Mouse (Mus musculus) forebrain, embryonic 14.5 days (tissue): ENCODE results near the gene Plekha5. TPM values are rescaled to one million over a fixed set of nuclear protein-coding genes. Genes with fewer than 3 reads are reported as not detected.
"Not testable (repeated sequence)": the region's sequence is repeated elsewhere in the genome, so short reads cannot be mapped to it uniquely, and the experiment has no call there.

ENCODE experiments used
- ATAC-seq: fragments of 200-750 bp; cut with Nextera tagmentation; 2 replicates; pipeline ENCODE4 v1.8.0; 2017; ENCODE audit warnings: mild to moderate bottlenecking, moderate library complexity
- DNase-seq: peaks from one replicate; pipeline ENCODE4 v3.0.0-alpha.2; 2015; ENCODE audit warnings: low spot score
- H3K27ac ChIP-seq: fragments of 300-500 bp; sonication (generic); 2 replicates; pipeline ENCODE4 v1.5.1; 2014; ENCODE audit warnings: low read depth, mild to moderate bottlenecking, control low read depth, low read length, moderate library complexity
- H3K27me3 ChIP-seq: fragments of 300-500 bp; sonication (generic); replicated peaks from 2 replicates; pipeline ENCODE4 v1.6.1; 2014; ENCODE audit warnings: low read length, control low read depth, mixed read lengths; ENCODE audit not compliant: control insufficient read depth, insufficient read depth
- H3K36me3 ChIP-seq: fragments of 300-500 bp; sonication (generic); 2 replicates; pipeline ENCODE4 v1.6.1; 2014; ENCODE audit warnings: low read length, control low read depth; ENCODE audit not compliant: control insufficient read depth, insufficient read depth
- H3K4me1 ChIP-seq: fragments of 300-500 bp; sonication (generic); 2 replicates; pipeline ENCODE4 v1.6.1; 2014; ENCODE audit warnings: antibody characterized with exemption, low read length, control low read depth; ENCODE audit not compliant: control insufficient read depth, insufficient read depth
- H3K4me2 ChIP-seq: fragments of 300-500 bp; sonication (generic); 2 replicates; pipeline ENCODE4 v1.6.1; 2014; ENCODE audit warnings: mild to moderate bottlenecking, control low read depth, low read length
- H3K4me3 ChIP-seq: fragments of 300-500 bp; sonication (generic); 2 replicates; pipeline ENCODE4 v1.5.1; 2014; ENCODE audit warnings: low read depth, low read length, control low read depth
- H3K9ac ChIP-seq: fragments of 300-500 bp; sonication (generic); 2 replicates; pipeline ENCODE4 v1.6.1; 2014; ENCODE audit warnings: mild to moderate bottlenecking, low read length, control low read depth, moderate library complexity
- H3K9me3 ChIP-seq: fragments of 300-500 bp; sonication (generic); replicated peaks from 2 replicates; pipeline ENCODE4 v1.6.1; 2016; ENCODE audit warnings: low read length, control low read depth, mixed read lengths; ENCODE audit not compliant: control insufficient read depth
- WGBS: fragments of 180-500 bp; shearing (Covaris S2); extraction: QIAGEN DNeasy Blood & Tissue Kit; methylation state at CpG from one replicate; pipeline ENCODE4 v1.1.7; 2014; 5-methylcytosine and 5-hydroxymethylcytosine counted together
- polyA plus RNA-seq: library from polyadenylated mRNA; unstranded; fragments of >200 nt; fragmentation: Nextera tagmentation; extraction: Ambion mirVana; gene quantifications from 2 replicates; pipeline ENCODE4 v1.2.1, GENCODE M21; 2014

Gene Plekha5
- polyA plus RNA-seq, 1 experiment from 2014 or later: 26.5 TPM

- Histone ChIP-seq H3K27ac (no peak overlapping the region), H3K9me3 (no peaks in the 10 kb centered on the region), H3K27me3 (no peaks in the 10 kb centered on the region), H3K4me3 (no peak overlapping the region), H3K36me3 (peaks cover 50% of the 10 kb centered on the region), H3K4me2 (no peak overlapping the region), H3K9ac (no peak overlapping the region), H3K4me1 (no peaks in the 10 kb centered on the region)
- DNase-seq: no peak
- no peak for ATAC-seq
- 94% methylated on average over 4 of the region's 4 CpGs for WGBS
Measured at GRCm38 (mm10) chr6:140577822-140578170, 153.9 kb downstream of the Plekha5 start.

GRCm38 (mm10) chr6:140578985-140579384 lies 155.1 kb downstream of the Plekha5 start:
- not testable (repeated sequence) for H3K4me2 ChIP-seq, H3K27ac ChIP-seq, ATAC-seq, DNase-seq, H3K9ac ChIP-seq, H3K4me3 ChIP-seq, H3K9me3 ChIP-seq, H3K4me1 ChIP-seq, H3K27me3 ChIP-seq
- peaks cover 49% of the 10 kb centered on the region for H3K36me3 ChIP-seq

GRCm38 (mm10) chr6:140580170-140580569 lies 156.3 kb downstream of the Plekha5 start:
- no peak for ATAC-seq
- 90% methylated on average over 4 of the region's 4 CpGs for WGBS
- no peak overlapping the region for H3K4me2 ChIP-seq
- H3K27ac ChIP-seq: no peak overlapping the region
- no peaks in the 10 kb centered on the region for H3K27me3 ChIP-seq
- no peaks in the 10 kb centered on the region for H3K9me3 ChIP-seq
- H3K36me3 ChIP-seq: peaks cover 40% of the 10 kb centered on the region
- H3K9ac ChIP-seq: no peak overlapping the region
- DNase-seq: no peak
- no peaks in the 10 kb centered on the region for H3K4me1 ChIP-seq
- no peak overlapping the region for H3K4me3 ChIP-seq

GRCm38 (mm10) chr6:140586714-140587259 lies 162.9 kb downstream of the Plekha5 start:
- H3K9ac ChIP-seq: no peak overlapping the region
- ATAC-seq: no peak
- no peak overlapping the region for H3K27ac ChIP-seq
- no peak overlapping the region for H3K4me3 ChIP-seq
- DNase-seq: no peak
- no peaks in the 10 kb centered on the region for H3K27me3 ChIP-seq
- H3K36me3 ChIP-seq: peaks cover 74% of the 10 kb centered on the region
- WGBS: 90% methylated on average over 8 of the region's 8 CpGs
- H3K4me1 ChIP-seq: no peaks in the 10 kb centered on the region
- H3K9me3 ChIP-seq: no peaks in the 10 kb centered on the region
- H3K4me2 ChIP-seq: no peak overlapping the region

GRCm38 (mm10) chr6:140591331-140591730 lies 167.5 kb downstream of the Plekha5 start:
- ATAC-seq (no peak), DNase-seq (no peak)
- 92% methylated on average over 5 of the region's 5 CpGs for WGBS
- H3K9ac ChIP-seq: no peak overlapping the region
- H3K27me3 ChIP-seq: no peaks in the 10 kb centered on the region
- H3K36me3 ChIP-seq: peaks cover 88% of the 10 kb centered on the region
- H3K4me2 ChIP-seq: no peak overlapping the region
- H3K4me3 ChIP-seq: no peak overlapping the region
- no peak overlapping the region for H3K27ac ChIP-seq
- no peaks in the 10 kb centered on the region for H3K4me1 ChIP-seq
- H3K9me3 ChIP-seq: no peaks in the 10 kb centered on the region

- no peak overlapping the region for H3K9ac ChIP-seq
- ATAC-seq: no peak
- no peak overlapping the region for H3K27ac ChIP-seq
- no peak overlapping the region for H3K4me2 ChIP-seq
- DNase-seq: no peak
- H3K36me3 ChIP-seq: peaks cover 86% of the 10 kb centered on the region
- no peak overlapping the region for H3K4me3 ChIP-seq
- no peaks in the 10 kb centered on the region for H3K27me3 ChIP-seq
- H3K4me1 ChIP-seq: no peaks in the 10 kb centered on the region
- 92% methylated on average over 8 of the region's 8 CpGs for WGBS
- no peaks in the 10 kb centered on the region for H3K9me3 ChIP-seq
Measured at GRCm38 (mm10) chr6:140592713-140593112, 168.9 kb downstream of the Plekha5 start.

- H3K9me3 ChIP-seq: no peaks in the 10 kb centered on the region
- DNase-seq (no peak), ATAC-seq (no peak)
- H3K4me3 ChIP-seq: no peak overlapping the region
- no peak overlapping the region for H3K4me2 ChIP-seq
- peaks cover 79% of the 10 kb centered on the region for H3K36me3 ChIP-seq
- no peak overlapping the region for H3K9ac ChIP-seq
- WGBS: 89% methylated on average over 17 of the region's 17 CpGs
- H3K27me3 ChIP-seq: no peaks in the 10 kb centered on the region
- H3K27ac ChIP-seq: no peak overlapping the region
- H3K4me1 ChIP-seq: no peaks in the 10 kb centered on the region
Measured at GRCm38 (mm10) chr6:140593420-140594170, 169.7 kb downstream of the Plekha5 start.

- not testable (repeated sequence) for DNase-seq, H3K27me3 ChIP-seq, H3K4me3 ChIP-seq, ATAC-seq, H3K9ac ChIP-seq, H3K4me1 ChIP-seq, H3K9me3 ChIP-seq, H3K27ac ChIP-seq, H3K4me2 ChIP-seq
- peaks cover 64% of the 10 kb centered on the region for H3K36me3 ChIP-seq
- WGBS: 95% methylated on average over 6 of the region's 6 CpGs
Measured at GRCm38 (mm10) chr6:140595551-140595950, 171.7 kb downstream of the Plekha5 start.
